Mouse (Mus musculus) cerebellum, adult 9-11 months (tissue): ENCODE results near the gene Cdc25a.
A peak's percentile ranks its signal among the peaks of the same experiment; 100 is the strongest.

Experiments used
- DNase-seq: peaks from one replicate; pipeline ENCODE4 v3.0.0; 2022

Cdc25a gene

DNA sequence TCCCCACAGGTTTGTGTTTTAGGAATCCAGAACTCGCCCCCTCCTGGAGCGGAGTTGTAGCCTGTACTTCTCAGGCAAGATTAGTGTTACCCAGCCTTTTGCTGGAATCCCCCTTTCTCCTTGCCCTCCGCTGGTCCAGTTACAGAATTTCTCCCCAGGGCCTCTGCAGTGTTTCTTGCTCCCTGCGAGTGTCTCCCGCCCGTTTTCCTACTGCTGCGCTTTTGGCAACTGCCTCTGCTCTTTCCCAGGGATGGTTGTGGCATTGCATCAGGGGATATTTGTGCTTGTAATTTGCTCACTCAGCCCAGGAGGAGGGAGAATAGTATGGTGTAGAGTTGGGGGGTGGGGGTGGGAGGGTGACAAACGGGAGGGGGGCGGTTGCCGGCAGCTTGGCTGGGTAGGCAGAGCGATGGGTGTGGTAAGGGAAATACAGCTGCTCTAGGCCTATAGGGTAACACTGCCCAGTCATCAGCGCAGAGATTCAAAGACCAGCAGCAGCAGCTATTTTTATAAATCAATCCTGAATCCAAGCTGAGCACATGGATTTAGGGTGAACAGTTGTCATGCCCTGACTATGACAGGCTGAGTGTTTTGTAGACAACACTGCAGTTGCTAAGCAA is 57.5 kb downstream of the Cdc25a start:
- peak; percentile 70 for DNase-seq

DNA sequence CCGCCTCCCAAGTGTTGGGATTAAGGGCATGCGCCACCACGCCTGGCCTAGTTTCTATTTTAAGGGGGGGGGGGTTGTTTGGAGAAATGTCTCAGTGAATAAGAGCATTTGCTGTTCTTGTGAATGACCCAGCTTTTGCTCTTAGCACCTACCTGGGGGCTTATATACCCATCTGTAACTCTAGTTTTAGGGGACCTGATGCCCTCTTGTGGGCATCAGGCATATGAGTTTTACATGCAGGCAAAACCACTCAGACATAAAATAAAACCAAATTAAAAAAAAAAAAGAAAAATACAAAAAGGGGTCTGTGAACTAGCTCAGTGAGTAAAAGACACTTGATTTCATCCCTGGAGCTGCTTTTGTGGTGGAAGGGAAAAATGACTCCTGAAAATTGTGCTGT is 64.0 kb downstream of the Cdc25a start:
- DNase-seq, result no peak

DNA sequence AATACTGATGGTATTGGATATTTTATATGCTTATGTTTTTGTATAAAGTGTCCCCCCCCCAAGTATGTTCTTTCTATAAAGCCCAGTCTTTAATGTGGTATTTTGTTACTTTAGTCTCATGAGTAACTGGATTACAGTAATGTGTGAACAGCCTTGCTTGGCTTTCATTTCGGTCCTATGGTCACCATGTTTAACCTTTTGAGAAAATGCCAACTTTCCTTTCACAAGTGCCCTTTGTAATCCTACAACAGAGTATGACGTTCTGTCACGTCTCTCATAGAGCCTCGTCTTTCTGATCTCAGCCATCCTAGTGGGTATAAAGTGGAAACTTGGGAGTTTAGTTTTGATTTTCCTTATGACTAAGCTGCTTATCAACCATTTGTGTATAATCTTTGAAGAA is 67.4 kb downstream of the Cdc25a start:
- no peak for DNase-seq
